Mouse (Mus musculus): ENCODE data around the gene Slc25a22. TPM values are rescaled to one million over a fixed set of nuclear protein-coding genes. Genes with fewer than 3 reads are reported as not detected.

Slc25a22 gene
- total and polyA plus RNA-seq, 2 experiments from 2014 or later: 121 to 148 TPM

- WGBS: 78% methylated on average over 4 of the region's 4 CpGs
- no peaks in the 10 kb centered on the region for H3K4me1 ChIP-seq (ENCODE audit: insufficient read depth, low read length)
- ATAC-seq (ENCODE audit: low FRiP score): no peak
- H3K9ac ChIP-seq (replicated peaks; ENCODE audit: low read length, poor library complexity, severe bottlenecking): no peak overlapping the region
- TF ChIP-seq CTCF (IDR thresholded peaks at IDR 0.05): no peak
- H3K27ac ChIP-seq (ENCODE audit: low read depth, low read length): no peak overlapping the region
- H3K4me3 ChIP-seq (ENCODE audit: low read depth, low read length): no peak overlapping the region
- no peaks in the 10 kb centered on the region for H3K36me3 ChIP-seq (ENCODE audit: insufficient read depth, low read length)
- H3K27me3 ChIP-seq (ENCODE audit: insufficient read depth, low read length): no peaks in the 10 kb centered on the region
- DNase-seq (ENCODE audit: low spot score): no peak
- no peaks in the 10 kb centered on the region for H3K9me3 ChIP-seq (ENCODE audit: low read length)
- H3K4me2 ChIP-seq (ENCODE audit: low read depth, low read length, poor library complexity, severe bottlenecking): no peak overlapping the region
Observed at GRCm38 (mm10) chr7:141381068-141381835, 56.4 kb downstream of the Slc25a22 start.

Other genes with a start within 250 kb of the Slc25a22 start
- gene Hras, start 243.9 kb downstream of the Slc25a22 start, total RNA-seq (2014; rRNA removed): 109 and 113 TPM in 2 replicates
- 209 TPM in 2 replicates for gene Hras, start 243.9 kb downstream of the Slc25a22 start, polyA plus RNA-seq (2015; fragmentation: Nextera tagmentation; extraction: Ambion mirVana)
- gene Lrrc56, start 243.7 kb downstream of the Slc25a22 start, total RNA-seq (2014; rRNA removed): 11.5 and 14.9 TPM in 2 replicates
- 8.6 TPM in 2 replicates for gene Lrrc56, start 243.7 kb downstream of the Slc25a22 start, polyA plus RNA-seq (2015; fragmentation: Nextera tagmentation; extraction: Ambion mirVana)
- not detected in 2 replicates for gene Lmntd2, start 223.8 kb downstream of the Slc25a22 start, total RNA-seq (2014; rRNA removed)
- 0.10 and 0.36 TPM in 2 replicates for gene Lmntd2, start 223.8 kb downstream of the Slc25a22 start, polyA plus RNA-seq (2015; fragmentation: Nextera tagmentation; extraction: Ambion mirVana)
- 15.5 and 23.5 TPM in 2 replicates for gene Rassf7, start 222.0 kb downstream of the Slc25a22 start, total RNA-seq (2014; rRNA removed)
- 20.7 and 21.7 TPM in 2 replicates for gene Rassf7, start 222.0 kb downstream of the Slc25a22 start, polyA plus RNA-seq (2015; fragmentation: Nextera tagmentation; extraction: Ambion mirVana)
- 46.3 and 54.6 TPM in 2 replicates for gene Phrf1, start 209.1 kb downstream of the Slc25a22 start, total RNA-seq (2014; rRNA removed)
- 35.1 and 39.5 TPM in 2 replicates for gene Phrf1, start 209.1 kb downstream of the Slc25a22 start, polyA plus RNA-seq (2015; fragmentation: Nextera tagmentation; extraction: Ambion mirVana)
- 3.9 and 4.5 TPM in 2 replicates for gene Irf7, start 171.4 kb downstream of the Slc25a22 start, total RNA-seq (2014; rRNA removed)
- 2.8 and 2.9 TPM in 2 replicates for gene Irf7, start 171.4 kb downstream of the Slc25a22 start, polyA plus RNA-seq (2015; fragmentation: Nextera tagmentation; extraction: Ambion mirVana)
- gene Cdhr5, start 161.1 kb downstream of the Slc25a22 start, total RNA-seq (2014; rRNA removed): not detected in 2 replicates
- gene Cdhr5, start 161.1 kb downstream of the Slc25a22 start, polyA plus RNA-seq (2015; fragmentation: Nextera tagmentation; extraction: Ambion mirVana): not detected in 2 replicates
- gene Sct, start 158.8 kb downstream of the Slc25a22 start, total RNA-seq (2014; rRNA removed): 1.5 and 2.5 TPM in 2 replicates
- gene Sct, start 158.8 kb downstream of the Slc25a22 start, polyA plus RNA-seq (2015; fragmentation: Nextera tagmentation; extraction: Ambion mirVana): 3.3 and 4.3 TPM in 2 replicates
- 0.55 and 0.61 TPM in 2 replicates for gene Drd4, start 145.9 kb downstream of the Slc25a22 start, total RNA-seq (2014; rRNA removed)
- gene Drd4, start 145.9 kb downstream of the Slc25a22 start, polyA plus RNA-seq (2015; fragmentation: Nextera tagmentation; extraction: Ambion mirVana): 0.73 and 0.98 TPM in 2 replicates
- 246 and 289 TPM in 2 replicates for gene Deaf1, start 110.2 kb downstream of the Slc25a22 start, total RNA-seq (2014; rRNA removed)
- gene Deaf1, start 110.2 kb downstream of the Slc25a22 start, polyA plus RNA-seq (2015; fragmentation: Nextera tagmentation; extraction: Ambion mirVana): 291 and 306 TPM in 2 replicates
- gene Tmem80, start 110.2 kb downstream of the Slc25a22 start, total RNA-seq (2014; rRNA removed): 25.8 and 29.1 TPM in 2 replicates
- gene Tmem80, start 110.2 kb downstream of the Slc25a22 start, polyA plus RNA-seq (2015; fragmentation: Nextera tagmentation; extraction: Ambion mirVana): 31.5 and 34.5 TPM in 2 replicates
- 2.4 and 3.1 TPM in 2 replicates for gene Eps8l2, start 99.0 kb downstream of the Slc25a22 start, total RNA-seq (2014; rRNA removed)
- gene Eps8l2, start 99.0 kb downstream of the Slc25a22 start, polyA plus RNA-seq (2015; fragmentation: Nextera tagmentation; extraction: Ambion mirVana): 0.48 and 0.74 TPM in 2 replicates
- 166 and 175 TPM in 2 replicates for gene Taldo1, start 45.7 kb downstream of the Slc25a22 start, total RNA-seq (2014; rRNA removed)
- gene Taldo1, start 45.7 kb downstream of the Slc25a22 start, polyA plus RNA-seq (2015; fragmentation: Nextera tagmentation; extraction: Ambion mirVana): 245 and 255 TPM in 2 replicates
- gene Gatd1, start 23.8 kb downstream of the Slc25a22 start, total RNA-seq (2014; rRNA removed): 72.0 and 72.9 TPM in 2 replicates
- gene Gatd1, start 23.8 kb downstream of the Slc25a22 start, polyA plus RNA-seq (2015; fragmentation: Nextera tagmentation; extraction: Ambion mirVana): 47.7 and 48.9 TPM in 2 replicates
- gene Cend1, start 8.4 kb downstream of the Slc25a22 start, total RNA-seq (2014; rRNA removed): 167 and 195 TPM in 2 replicates
- 194 and 233 TPM in 2 replicates for gene Cend1, start 8.4 kb downstream of the Slc25a22 start, polyA plus RNA-seq (2015; fragmentation: Nextera tagmentation; extraction: Ambion mirVana)
- 1.4 and 1.6 TPM in 2 replicates for gene Pidd1, start 6.1 kb upstream of the Slc25a22 start, total RNA-seq (2014; rRNA removed)
- 1.1 and 1.3 TPM in 2 replicates for gene Pidd1, start 6.1 kb upstream of the Slc25a22 start, polyA plus RNA-seq (2015; fragmentation: Nextera tagmentation; extraction: Ambion mirVana)
- 180 and 197 TPM in 2 replicates for gene Rplp2, start 9.5 kb upstream of the Slc25a22 start, total RNA-seq (2014; rRNA removed)
- gene Rplp2, start 9.5 kb upstream of the Slc25a22 start, polyA plus RNA-seq (2015; fragmentation: Nextera tagmentation; extraction: Ambion mirVana): 761 and 852 TPM in 2 replicates
- gene Pnpla2, start 17.3 kb upstream of the Slc25a22 start, total RNA-seq (2014; rRNA removed): 6.5 and 7.0 TPM in 2 replicates
- 22.2 and 24.5 TPM in 2 replicates for gene Pnpla2, start 17.3 kb upstream of the Slc25a22 start, polyA plus RNA-seq (2015; fragmentation: Nextera tagmentation; extraction: Ambion mirVana)
- 4.0 and 5.3 TPM in 2 replicates for gene Cracr2b, start 23.2 kb upstream of the Slc25a22 start, total RNA-seq (2014; rRNA removed)
- gene Cracr2b, start 23.2 kb upstream of the Slc25a22 start, polyA plus RNA-seq (2015; fragmentation: Nextera tagmentation; extraction: Ambion mirVana): 5.3 and 5.9 TPM in 2 replicates
- 46.4 and 52.9 TPM in 2 replicates for gene Cd151, start 29.5 kb upstream of the Slc25a22 start, total RNA-seq (2014; rRNA removed)
- gene Cd151, start 29.5 kb upstream of the Slc25a22 start, polyA plus RNA-seq (2015; fragmentation: Nextera tagmentation; extraction: Ambion mirVana): 13.6 and 15.0 TPM in 2 replicates
- 27.0 and 28.9 TPM in 2 replicates for gene Polr2l, start 37.2 kb upstream of the Slc25a22 start, total RNA-seq (2014; rRNA removed)
- 77.9 and 78.5 TPM in 2 replicates for gene Polr2l, start 37.2 kb upstream of the Slc25a22 start, polyA plus RNA-seq (2015; fragmentation: Nextera tagmentation; extraction: Ambion mirVana)
- gene Tspan4, start 37.3 kb upstream of the Slc25a22 start, total RNA-seq (2014; rRNA removed): 91.4 and 94.8 TPM in 2 replicates
- 68.1 and 75.7 TPM in 2 replicates for gene Tspan4, start 37.3 kb upstream of the Slc25a22 start, polyA plus RNA-seq (2015; fragmentation: Nextera tagmentation; extraction: Ambion mirVana)
- 35.4 and 42.8 TPM in 2 replicates for gene Chid1, start 102.0 kb upstream of the Slc25a22 start, total RNA-seq (2014; rRNA removed)
- gene Chid1, start 102.0 kb upstream of the Slc25a22 start, polyA plus RNA-seq (2015; fragmentation: Nextera tagmentation; extraction: Ambion mirVana): 47.5 and 55.4 TPM in 2 replicates
- gene Ap2a2, start 124.3 kb upstream of the Slc25a22 start, total RNA-seq (2014; rRNA removed): 203 and 220 TPM in 2 replicates
- gene Ap2a2, start 124.3 kb upstream of the Slc25a22 start, polyA plus RNA-seq (2015; fragmentation: Nextera tagmentation; extraction: Ambion mirVana): 129 TPM in 2 replicates
- gene Muc6, start 217.4 kb upstream of the Slc25a22 start, total RNA-seq (2014; rRNA removed): not detected in 2 replicates
- gene Muc6, start 217.4 kb upstream of the Slc25a22 start, polyA plus RNA-seq (2015; fragmentation: Nextera tagmentation; extraction: Ambion mirVana): 0.12 and 0.16 TPM in 2 replicates

Measured in midbrain, postnatal 0 days (tissue).